Mouse (Mus musculus): ENCODE measurements around the gene Trib2. TPM values are rescaled to one million over a fixed set of nuclear protein-coding genes. Genes with fewer than 3 reads are reported as not detected.

Gene Trib2
- polyA plus RNA-seq, 1 experiment: 19.0 TPM

- no peak for TF ChIP-seq CTCF (IDR thresholded peaks at IDR 0.05; ENCODE audit: extremely low read depth, insufficient read depth, insufficient read length, insufficient replicate concordance)
- no peak for TF ChIP-seq POLR2A (IDR thresholded peaks at IDR 0.05; ENCODE audit: low read depth, low read length)
- no peak for DNase-seq (ENCODE audit: low read depth in 1 of 2, low spot score in 2 of 2)
- WGBS: 89% methylated on average over 3 of the region's 3 CpGs
These were observed 14.0 kb upstream of the Trib2 start for GRCm38 (mm10) chr12:15830750-15831149.

GRCm38 (mm10) chr12:15828815-15829398 is 12.2 kb upstream of the Trib2 start:
- DNase-seq (ENCODE audit: low read depth in 1 of 2, low spot score in 2 of 2): no peak
- Histone ChIP-seq H3K27ac (ENCODE audit: insufficient read depth, low read length) (no peak overlapping the region), H3K4me1 (ENCODE audit: control insufficient read depth, insufficient read depth, insufficient read length) (no peaks in the 10 kb centered on the region; the same call in 1 of the 2 replicates), H3K4me3 (ENCODE audit: extremely low read depth, insufficient read depth, insufficient read length) (no peak overlapping the region), H3K36me3 (ENCODE audit: control insufficient read depth, insufficient read depth, low read length) (no peaks in the 10 kb centered on the region), H3K27me3 (ENCODE audit: control insufficient read depth, insufficient read depth, low read length) (no peaks in the 10 kb centered on the region)
- TF ChIP-seq POLR2A (IDR thresholded peaks at IDR 0.05; ENCODE audit: low read depth, low read length) (no peak), CTCF (IDR thresholded peaks at IDR 0.05; ENCODE audit: extremely low read depth, insufficient read depth, insufficient read length, insufficient replicate concordance) (no peak)
- WGBS: 76% methylated on average over 2 of the region's 2 CpGs

More at GRCm38 (mm10) chr12:15830750-15831149, 14.0 kb upstream of the Trib2 start:
- H3K36me3 ChIP-seq (ENCODE audit: control insufficient read depth, insufficient read depth, low read length): no peaks in the 10 kb centered on the region
- H3K4me1 ChIP-seq (ENCODE audit: control insufficient read depth, insufficient read depth, insufficient read length): no peaks in the 10 kb centered on the region; the same call in 1 of the 2 replicates
- H3K27me3 ChIP-seq (ENCODE audit: control insufficient read depth, insufficient read depth, low read length): no peaks in the 10 kb centered on the region
- no peak overlapping the region for H3K4me3 ChIP-seq (ENCODE audit: extremely low read depth, insufficient read depth, insufficient read length)
- H3K27ac ChIP-seq (ENCODE audit: insufficient read depth, low read length): no peak overlapping the region

GRCm38 (mm10) chr12:15821019-15821418 is 4.3 kb upstream of the Trib2 start:
- H3K36me3 ChIP-seq (ENCODE audit: control insufficient read depth, insufficient read depth, low read length): no peaks in the 10 kb centered on the region
- no peaks in the 10 kb centered on the region for H3K27me3 ChIP-seq (ENCODE audit: control insufficient read depth, insufficient read depth, low read length)
- DNase-seq (ENCODE audit: low read depth in 1 of 2, low spot score in 2 of 2): no peak
- peaks cover 4% of the 10 kb centered on the region; the same call in 1 of the 2 replicates for H3K4me1 ChIP-seq (ENCODE audit: control insufficient read depth, insufficient read depth, insufficient read length)
- H3K4me3 ChIP-seq (ENCODE audit: extremely low read depth, insufficient read depth, insufficient read length): no peak overlapping the region
- no peak for TF ChIP-seq POLR2A (IDR thresholded peaks at IDR 0.05; ENCODE audit: low read depth, low read length)
- TF ChIP-seq CTCF (IDR thresholded peaks at IDR 0.05; ENCODE audit: extremely low read depth, insufficient read depth, insufficient read length, insufficient replicate concordance): no peak
- H3K27ac ChIP-seq (ENCODE audit: insufficient read depth, low read length): no peak overlapping the region

GRCm38 (mm10) chr12:15817365-15817764 is 643 bp upstream of the Trib2 start:
- Histone ChIP-seq H3K27me3 (ENCODE audit: control insufficient read depth, insufficient read depth, low read length) (no peaks in the 10 kb centered on the region), H3K27ac (ENCODE audit: insufficient read depth, low read length) (peak overlapping the region; percentile 79; the same call in 1 of the 2 replicates), H3K4me1 (ENCODE audit: control insufficient read depth, insufficient read depth, insufficient read length) (peaks cover 4% of the 10 kb centered on the region; the same call in 1 of the 2 replicates), H3K36me3 (ENCODE audit: control insufficient read depth, insufficient read depth, low read length) (no peaks in the 10 kb centered on the region), H3K4me3 (ENCODE audit: extremely low read depth, insufficient read depth, insufficient read length) (peak overlapping the region; percentile 59; the same call in 1 of the 2 replicates)
- TF ChIP-seq CTCF (IDR thresholded peaks at IDR 0.05; ENCODE audit: extremely low read depth, insufficient read depth, insufficient read length, insufficient replicate concordance) (no peak), POLR2A (IDR thresholded peaks at IDR 0.05; ENCODE audit: low read depth, low read length) (no peak)
- WGBS: 45% methylated on average over 4 of the region's 4 CpGs
- no peak for DNase-seq (ENCODE audit: low read depth in 1 of 2, low spot score in 2 of 2)

- under 1% methylated on average over 23 of the region's 23 CpGs for WGBS
- no peaks in the 10 kb centered on the region for H3K27me3 ChIP-seq (ENCODE audit: control insufficient read depth, insufficient read depth, low read length)
- peak overlapping the region; percentile 94 for H3K4me3 ChIP-seq (ENCODE audit: extremely low read depth, insufficient read depth, insufficient read length)
- peak in 1 of 2 experiments; percentile 48 for DNase-seq (ENCODE audit: low read depth in 1 of 2, low spot score in 2 of 2)
- peaks cover 9% of the 10 kb centered on the region; the same call in 1 of the 2 replicates for H3K4me1 ChIP-seq (ENCODE audit: control insufficient read depth, insufficient read depth, insufficient read length)
- H3K36me3 ChIP-seq (ENCODE audit: control insufficient read depth, insufficient read depth, low read length): no peaks in the 10 kb centered on the region
- H3K27ac ChIP-seq (ENCODE audit: insufficient read depth, low read length): peak overlapping the region; percentile 97
- TF ChIP-seq POLR2A (IDR thresholded peaks at IDR 0.05; ENCODE audit: low read depth, low read length) (no peak), CTCF (IDR thresholded peaks at IDR 0.05; ENCODE audit: extremely low read depth, insufficient read depth, insufficient read length, insufficient replicate concordance) (no peak)
These were observed 492 bp downstream of the Trib2 start for GRCm38 (mm10) chr12:15816254-15816605.

GRCm38 (mm10) chr12:15815576-15816253 is 1.0 kb downstream of the Trib2 start:
- Histone ChIP-seq H3K27ac (ENCODE audit: insufficient read depth, low read length) (peak overlapping the region; percentile 97), H3K27me3 (ENCODE audit: control insufficient read depth, insufficient read depth, low read length) (no peaks in the 10 kb centered on the region), H3K4me3 (ENCODE audit: extremely low read depth, insufficient read depth, insufficient read length) (peak overlapping the region; percentile 94), H3K4me1 (ENCODE audit: control insufficient read depth, insufficient read depth, insufficient read length) (peaks cover 13% of the 10 kb centered on the region; the same call in 1 of the 2 replicates), H3K36me3 (ENCODE audit: control insufficient read depth, insufficient read depth, low read length) (no peaks in the 10 kb centered on the region)
- peak; percentile 61 to 72 for DNase-seq (ENCODE audit: low read depth in 1 of 2, low spot score in 2 of 2)
- TF ChIP-seq POLR2A (IDR thresholded peaks at IDR 0.05; ENCODE audit: low read depth, low read length) (no peak), CTCF (IDR thresholded peaks at IDR 0.05; ENCODE audit: extremely low read depth, insufficient read depth, insufficient read length, insufficient replicate concordance) (no peak)
- under 1% methylated on average over 49 of the region's 49 CpGs for WGBS

GRCm38 (mm10) chr12:15815170-15815575 is 1.5 kb downstream of the Trib2 start:
- DNase-seq (ENCODE audit: low read depth in 1 of 2, low spot score in 2 of 2): no peak
- Histone ChIP-seq H3K27me3 (ENCODE audit: control insufficient read depth, insufficient read depth, low read length) (no peaks in the 10 kb centered on the region), H3K4me3 (ENCODE audit: extremely low read depth, insufficient read depth, insufficient read length) (peak overlapping the region; percentile 94), H3K4me1 (ENCODE audit: control insufficient read depth, insufficient read depth, insufficient read length) (peaks cover 13% of the 10 kb centered on the region; the same call in 1 of the 2 replicates), H3K27ac (ENCODE audit: insufficient read depth, low read length) (peak overlapping the region; percentile 97), H3K36me3 (ENCODE audit: control insufficient read depth, insufficient read depth, low read length) (no peaks in the 10 kb centered on the region)
- under 1% methylated on average over 23 of the region's 23 CpGs for WGBS
- TF ChIP-seq POLR2A (IDR thresholded peaks at IDR 0.05; ENCODE audit: low read depth, low read length) (no peak), CTCF (IDR thresholded peaks at IDR 0.05; ENCODE audit: extremely low read depth, insufficient read depth, insufficient read length, insufficient replicate concordance) (no peak)

Data from spleen, adult 2 months (tissue).